Mouse (Mus musculus) frontal cortex, adult 2 months (tissue): ENCODE results near the gene Ska2. TPM values are rescaled to one million over a fixed set of nuclear protein-coding genes. Genes with fewer than 3 reads are reported as not detected.

Experiments
- DNase-seq, 2 experiments: peaks; one replicate each; pipeline ENCODE4 v3.0.0; 2022; ENCODE audit warnings: low spot score in 1 of 2; ENCODE audit errors: extremely low spot score in 1 of 2
- polyA plus RNA-seq: library from polyadenylated mRNA; depleted of rRNA; stranded (reverse); fragments of >200 nt; gene quantifications from 2 replicates; pipeline ENCODE4 v1.2.3, GENCODE M21; 2012; rRNA removed

Ska2 gene
- polyA plus RNA-seq, 1 experiment: 20.0 TPM

DNA sequence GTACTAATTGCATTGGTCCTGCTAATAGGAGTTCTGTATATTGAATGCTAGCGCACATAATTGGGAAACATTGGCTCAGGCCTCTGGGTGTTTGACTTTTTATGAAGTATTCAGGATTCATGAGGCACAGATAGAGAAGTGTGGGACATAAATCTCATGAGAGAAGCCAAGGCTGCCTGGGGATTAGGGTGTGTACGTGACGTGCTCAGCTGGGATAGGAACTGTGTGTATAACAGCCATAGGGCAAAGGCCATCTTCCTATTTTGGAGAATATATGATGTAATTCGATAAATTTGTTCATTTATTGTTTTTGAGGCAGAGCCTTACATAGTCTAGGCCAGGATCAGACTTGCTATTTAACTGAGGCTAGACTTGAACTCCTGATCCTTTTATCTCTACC lies 53.7 kb downstream of the Ska2 start:
- DNase-seq: no peak

DNA sequence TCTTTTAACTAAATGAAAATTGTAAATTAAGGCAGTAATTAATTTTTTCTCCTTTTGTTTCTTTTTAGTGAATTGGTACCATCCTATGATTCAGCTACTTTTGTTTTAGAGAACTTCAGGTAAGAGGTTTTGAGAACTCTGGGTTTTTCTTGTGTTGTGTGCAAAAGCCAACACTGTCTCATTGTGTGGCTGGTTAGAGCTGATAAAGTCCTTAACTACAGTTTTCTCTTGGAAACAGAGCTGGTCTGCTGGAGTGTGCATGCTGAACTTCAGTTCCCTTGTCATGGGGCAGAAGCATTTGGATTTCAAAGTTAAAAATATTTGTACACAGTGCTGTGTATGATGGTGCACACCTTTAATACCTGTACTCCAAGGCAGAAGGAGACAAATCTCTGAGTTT lies 54.7 kb downstream of the Ska2 start:
- no peak for DNase-seq

DNA sequence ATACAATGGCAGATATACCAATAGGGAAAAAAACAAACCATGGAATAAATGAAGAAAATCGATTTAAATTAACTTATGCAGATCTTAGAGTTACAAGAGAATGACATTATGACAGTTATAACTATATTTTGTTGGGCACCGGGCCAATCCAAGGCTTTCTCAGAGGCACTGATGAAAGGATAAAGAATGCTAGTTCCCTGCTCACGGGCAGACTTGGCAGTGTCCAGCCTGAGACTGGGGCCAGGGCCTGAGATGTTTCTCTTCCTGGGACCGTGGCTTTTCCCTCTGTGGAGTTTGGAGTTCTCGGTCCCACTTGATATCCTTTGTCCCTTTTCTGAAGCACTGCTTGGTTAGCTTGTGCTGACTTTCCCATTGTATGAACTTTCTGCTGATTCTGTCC lies 64.6 kb downstream of the Ska2 start:
- DNase-seq: no peak

Other genes starting within 250 kb of the Ska2 start
- 32.6 and 34.9 TPM in 2 replicates for gene Ypel2, start 115.5 kb upstream of the Ska2 start, polyA plus RNA-seq
- 37.0 and 37.8 TPM in 2 replicates for gene Gdpd1, start 35.2 kb upstream of the Ska2 start, polyA plus RNA-seq
- gene Smg8, start 22.5 kb upstream of the Ska2 start, polyA plus RNA-seq: 9.8 and 11.3 TPM in 2 replicates
- gene Prr11, start 526 bp upstream of the Ska2 start, polyA plus RNA-seq: 0.53 and 0.56 TPM in 2 replicates
- 115 TPM in 2 replicates for gene Trim37, start 17.8 kb downstream of the Ska2 start, polyA plus RNA-seq
- 131 and 144 TPM in 2 replicates for gene Ppm1e, start 249.8 kb downstream of the Ska2 start, polyA plus RNA-seq